Mouse (Mus musculus) cerebellum, adult 8-10 months (tissue): ENCODE data around the gene Zfyve26.
"Not testable (repeated sequence)": the region's sequence is repeated elsewhere in the genome, so short reads cannot be mapped to it uniquely, and the experiment has no call there.

Experiments used
- DNase-seq: peaks from one replicate; pipeline ENCODE4 v3.0.0; 2022

The Zfyve26 gene

DNA sequence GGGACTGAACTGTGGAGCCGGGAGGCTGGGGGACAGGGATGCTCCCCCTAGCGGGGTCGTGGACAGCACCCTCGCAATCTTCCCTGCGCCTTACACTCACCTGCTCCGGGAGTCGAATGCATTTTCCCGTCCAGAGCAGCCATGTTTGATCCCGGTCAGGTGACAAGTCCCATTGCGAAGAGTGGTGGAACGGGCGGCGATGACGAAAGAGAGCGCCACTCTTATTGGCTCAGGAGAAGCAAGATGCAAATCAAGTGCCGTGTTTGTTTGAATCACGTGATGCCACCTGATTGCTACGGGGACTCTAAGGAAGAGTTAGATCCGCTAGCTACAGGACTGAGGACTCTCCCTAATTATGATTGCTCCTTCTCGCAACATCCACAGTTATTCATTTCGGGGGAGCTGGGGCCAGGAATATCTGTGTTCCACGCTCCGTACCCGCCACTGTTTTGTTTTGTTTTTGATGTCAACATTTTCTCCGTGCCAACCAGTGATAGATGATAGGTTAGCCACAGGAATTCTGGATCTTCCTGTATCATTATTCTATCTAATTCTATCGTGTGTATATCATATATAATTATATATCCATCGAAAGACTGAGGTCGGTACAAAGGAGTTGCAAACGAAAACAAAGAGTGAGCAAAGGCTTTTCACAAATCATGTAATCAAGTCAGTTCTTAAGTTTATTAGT lies at the start of gene Zfyve26:
Gene Zfyve26, minus strand, starts transcription at position 179 of the 691 bp plus-strand sequence.
- DNase-seq, result peak; percentile 90

- DNase-seq, result no peak
Observed at GRCm38 (mm10) chr12:79341291-79341845, 45.3 kb upstream of the Zfyve26 start.

- no peak for DNase-seq
Observed at GRCm38 (mm10) chr12:79340513-79340912, 44.4 kb upstream of the Zfyve26 start.

DNA sequence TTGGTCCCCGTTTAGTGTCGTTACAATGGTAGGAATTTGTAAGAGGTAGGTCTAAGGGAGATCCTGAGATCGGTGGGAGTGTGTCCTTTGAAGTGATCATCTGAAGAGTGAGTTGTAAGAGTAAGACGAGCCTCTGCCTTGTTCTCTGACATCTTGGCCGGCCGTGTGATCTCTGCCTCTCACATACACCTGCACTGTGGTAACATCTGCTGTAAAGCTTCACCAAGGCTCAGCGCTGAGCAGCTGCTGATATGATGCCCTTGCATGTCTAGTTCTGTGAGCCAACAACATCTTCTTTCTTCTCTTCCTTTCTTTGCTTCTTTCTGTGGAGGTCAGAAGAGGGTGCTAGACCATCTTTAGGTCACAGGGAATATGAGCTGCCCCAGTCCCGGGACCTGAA lies 42.7 kb upstream of the Zfyve26 start:
- DNase-seq, result no peak

GRCm38 (mm10) chr12:79331722-79332121 lies 35.6 kb upstream of the Zfyve26 start:
- no peak for DNase-seq

GRCm38 (mm10) chr12:79330571-79330970 lies 34.5 kb upstream of the Zfyve26 start:
- DNase-seq, result no peak

DNA sequence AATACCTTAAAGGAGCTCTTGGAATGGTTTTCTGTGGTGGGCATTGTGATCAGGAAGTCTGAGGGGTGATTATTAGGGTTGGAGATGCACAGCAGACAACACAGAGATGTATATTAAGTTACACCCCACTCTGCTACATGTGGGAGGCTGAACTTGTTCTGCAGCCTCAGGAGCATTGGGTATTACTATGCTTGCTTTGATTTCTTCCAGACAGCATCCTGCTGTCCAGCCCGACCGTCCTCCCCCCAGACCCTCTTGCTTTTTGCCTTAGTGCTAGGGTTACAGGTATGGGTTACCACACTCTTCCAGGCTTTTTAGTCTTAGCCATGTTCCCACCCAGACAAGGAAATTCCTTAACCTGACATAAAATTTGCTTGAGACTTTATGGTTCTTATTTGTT lies 31.8 kb upstream of the Zfyve26 start:
- DNase-seq, result no peak

GRCm38 (mm10) chr12:79326745-79327144 lies 30.6 kb upstream of the Zfyve26 start:
- no peak for DNase-seq

- DNase-seq, result no peak
Observed at GRCm38 (mm10) chr12:79326236-79326635, 30.1 kb upstream of the Zfyve26 start.

DNA sequence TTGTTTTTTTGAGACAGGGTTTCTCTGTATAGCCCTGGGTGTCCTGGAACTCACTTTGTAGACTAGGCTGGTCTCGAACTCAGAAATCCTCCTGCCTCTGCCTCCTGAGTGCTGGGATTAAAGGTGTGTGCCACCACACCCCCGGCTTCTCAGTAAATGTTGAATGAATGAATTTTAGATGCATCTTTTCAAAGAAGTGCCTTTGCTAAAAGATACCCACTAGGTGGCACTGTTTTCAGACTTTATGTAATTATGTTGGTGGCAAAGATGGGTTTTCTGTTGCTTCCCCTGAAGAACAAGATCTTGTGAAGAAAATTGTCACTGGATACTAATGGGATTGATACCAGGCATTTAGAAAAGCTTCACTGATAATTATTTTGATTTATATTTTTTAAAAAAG lies 26.4 kb upstream of the Zfyve26 start:
- DNase-seq, result not testable (repeated sequence)

- DNase-seq, result no peak
Observed at GRCm38 (mm10) chr12:79320895-79321294, 24.8 kb upstream of the Zfyve26 start.

- no peak for DNase-seq
Observed at GRCm38 (mm10) chr12:79317339-79317738, 21.2 kb upstream of the Zfyve26 start.

DNA sequence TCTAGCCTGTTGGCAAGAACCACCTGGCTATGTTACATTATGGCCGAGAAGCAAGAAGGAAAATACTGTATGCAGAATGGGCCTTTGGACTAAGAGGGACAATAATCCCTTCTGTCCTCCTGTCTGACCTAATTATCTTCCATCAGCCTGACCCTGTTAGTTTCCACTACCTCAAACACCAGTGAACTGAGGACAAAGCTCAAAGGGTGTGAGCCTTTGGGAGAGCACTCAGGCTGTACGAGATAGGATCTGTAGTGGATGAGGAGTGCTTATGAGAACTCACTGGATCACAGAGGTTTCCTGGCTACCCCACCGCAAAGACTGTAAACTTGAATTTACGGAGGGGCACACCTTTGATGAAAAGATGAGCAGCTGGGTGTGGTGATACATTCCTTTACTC lies 17.6 kb upstream of the Zfyve26 start:
- no peak for DNase-seq

DNA sequence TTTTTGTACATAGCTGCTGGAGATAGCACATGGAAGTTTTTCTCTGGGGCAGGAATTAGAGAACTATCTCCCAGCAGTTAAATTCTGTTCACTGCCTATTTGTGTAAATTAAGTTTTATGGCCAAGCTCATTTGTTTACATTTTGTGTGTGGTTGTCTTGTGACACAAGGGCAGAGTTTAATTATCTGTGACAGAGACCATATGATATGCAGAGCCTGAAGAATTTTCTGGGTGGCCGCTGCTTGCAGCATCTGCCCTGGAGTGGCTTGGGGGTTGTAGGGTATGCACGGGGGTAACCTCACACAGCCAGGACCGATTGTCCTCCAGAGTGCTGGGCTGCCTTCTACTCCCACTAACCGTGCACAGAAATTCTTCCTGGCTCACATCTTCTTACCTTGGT lies 9.9 kb upstream of the Zfyve26 start:
- DNase-seq, result no peak

GRCm38 (mm10) chr12:79305131-79305530 lies 9.0 kb upstream of the Zfyve26 start:
- DNase-seq, result no peak

GRCm38 (mm10) chr12:79301802-79302201 lies 5.7 kb upstream of the Zfyve26 start:
- DNase-seq, result no peak

GRCm38 (mm10) chr12:79297884-79298636 lies 2.0 kb upstream of the Zfyve26 start:
- no peak for DNase-seq

DNA sequence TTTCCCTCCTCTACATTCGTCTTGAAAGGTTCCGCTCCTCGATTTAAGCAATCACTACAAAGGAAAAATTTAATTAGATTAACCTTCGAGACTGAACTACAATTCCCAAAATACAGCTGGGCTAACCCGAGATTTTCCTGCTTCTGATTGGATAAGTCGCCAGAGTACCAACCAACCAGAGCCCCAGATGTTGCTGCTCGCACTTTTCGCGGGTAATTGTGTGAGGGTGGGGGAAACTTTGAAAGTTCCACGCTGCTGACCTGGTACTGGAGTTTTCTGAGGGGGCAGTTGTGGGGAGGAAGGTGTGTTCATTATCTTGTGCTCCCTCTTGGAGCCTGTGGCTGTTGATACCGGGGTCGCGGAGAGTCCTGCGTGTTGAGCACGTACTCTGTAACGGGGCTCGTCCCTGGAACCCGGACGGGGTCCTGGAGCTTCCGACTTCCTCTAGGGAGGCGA lies 1.0 kb upstream of the Zfyve26 start, which contains the start of gene Rad51b:
Gene Rad51b, plus strand, starts transcription at position 162 of the 456 bp plus-strand sequence.
- peak; percentile 60 for DNase-seq

DNA sequence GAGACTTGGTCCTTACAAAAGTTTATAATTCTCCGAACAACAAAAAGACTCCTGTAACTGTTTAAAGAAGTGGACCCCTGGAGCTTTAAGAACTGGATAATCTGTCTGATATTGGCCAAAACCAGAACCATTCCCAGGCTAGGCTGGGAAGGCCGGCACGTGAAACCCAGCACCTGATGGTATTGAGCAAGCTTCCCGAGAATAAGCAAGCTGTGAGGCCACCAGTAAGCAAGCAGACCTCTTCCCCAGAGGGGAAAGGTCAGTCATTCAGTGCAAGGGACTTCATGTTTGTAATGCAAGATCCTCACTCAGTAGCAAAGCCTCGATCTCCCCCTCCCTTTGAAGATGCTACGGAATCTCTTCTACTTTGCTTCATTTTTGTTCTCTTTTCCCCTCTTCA lies 3.2 kb downstream of the Zfyve26 start:
- DNase-seq, result no peak

GRCm38 (mm10) chr12:79282595-79282994 lies 13.5 kb downstream of the Zfyve26 start:
- no peak for DNase-seq

- no peak for DNase-seq
Observed at GRCm38 (mm10) chr12:79279513-79280115, 16.5 kb downstream of the Zfyve26 start.

DNA sequence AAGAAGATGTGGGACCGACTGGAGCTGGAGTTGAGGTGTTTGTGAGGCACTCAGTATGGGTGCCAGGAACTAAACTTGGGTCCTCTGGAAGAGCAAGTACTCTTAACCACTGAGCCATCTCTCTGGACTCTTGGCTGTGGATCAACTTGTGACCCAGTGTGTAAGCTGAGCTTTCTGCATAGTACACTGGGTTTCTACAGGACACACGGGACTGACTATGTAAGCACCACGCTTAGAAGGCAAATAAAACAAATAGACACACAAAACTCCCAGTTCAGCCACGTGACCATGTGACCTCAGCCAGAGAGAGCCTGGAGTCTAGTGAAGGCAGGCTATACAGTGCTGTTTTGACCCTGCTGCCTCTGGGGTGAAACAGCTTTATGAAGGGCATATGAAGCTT lies 23.5 kb downstream of the Zfyve26 start:
- DNase-seq, result no peak

DNA sequence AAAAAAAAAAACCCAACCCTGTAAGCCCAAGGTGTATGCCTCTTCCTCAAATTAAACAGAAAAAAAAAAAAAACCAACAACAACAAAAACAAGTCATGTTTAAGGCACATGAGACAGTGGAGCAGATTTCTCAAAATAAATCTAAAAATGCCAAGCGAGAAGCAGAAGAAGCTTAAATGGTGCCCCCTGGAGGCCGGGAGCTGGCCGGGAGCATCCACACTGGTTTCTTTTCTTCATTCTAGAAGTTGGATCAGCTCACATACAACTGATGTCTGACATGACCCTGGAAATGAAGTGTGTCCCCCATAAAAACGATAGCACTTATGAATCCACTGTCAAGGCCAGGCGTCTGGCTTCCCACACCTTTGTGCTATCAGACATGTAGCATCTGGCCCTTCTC lies 35.1 kb downstream of the Zfyve26 start:
- DNase-seq, result no peak

DNA sequence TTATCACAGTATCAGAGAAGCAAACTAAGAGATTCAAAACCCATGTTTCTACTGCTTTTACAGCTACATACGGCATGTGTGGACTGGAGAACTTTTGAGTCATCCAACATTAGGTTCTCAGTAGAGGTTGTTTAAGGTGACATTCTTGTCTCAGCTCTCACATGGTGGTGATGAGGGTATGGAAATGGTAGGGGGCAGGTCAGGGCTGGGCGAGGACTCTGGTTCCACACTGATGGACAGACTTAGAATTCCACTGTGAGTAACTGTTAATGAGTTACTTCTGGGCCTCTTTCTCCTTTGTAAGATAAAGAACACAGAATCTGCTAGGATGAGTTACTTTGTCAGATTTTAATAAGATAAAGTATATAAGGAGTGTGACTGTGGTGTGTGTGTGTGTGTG lies 36.0 kb downstream of the Zfyve26 start:
- no peak for DNase-seq
